Mouse (Mus musculus) hindbrain, postnatal 0 days (tissue): ENCODE data around the gene Slc11a2. TPM values are rescaled to one million over a fixed set of nuclear protein-coding genes. Genes with fewer than 3 reads are reported as not detected.
"Not testable (repeated sequence)": the region's sequence is repeated elsewhere in the genome, so short reads cannot be mapped to it uniquely, and the experiment has no call there.

Source experiments
- ATAC-seq: fragments of 200-750 bp; cut with Nextera tagmentation; 2 replicates; pipeline ENCODE4 v1.8.0; 2017; ENCODE audit warnings: mild to moderate bottlenecking, moderate TSS enrichment, moderate library complexity
- DNase-seq: peaks from one replicate; pipeline ENCODE4 v3.0.0-alpha.2; 2015; ENCODE audit warnings: low spot score
- H3K27ac ChIP-seq: fragments of 300-500 bp; sonication (generic); 2 replicates; pipeline ENCODE4 v1.5.1; 2014; ENCODE audit warnings: mild to moderate bottlenecking
- H3K27me3 ChIP-seq: fragments of 300-500 bp; sonication (generic); 2 replicates; pipeline ENCODE4 v1.6.1; 2014; ENCODE audit warnings: low read length, mixed read lengths; ENCODE audit not compliant: insufficient read depth
- H3K36me3 ChIP-seq: fragments of 300-500 bp; sonication (generic); 2 replicates; pipeline ENCODE4 v1.6.1; 2014; ENCODE audit warnings: low read length, mixed read lengths; ENCODE audit not compliant: insufficient read depth
- H3K4me1 ChIP-seq: fragments of 300-500 bp; sonication (generic); 2 replicates; pipeline ENCODE4 v1.6.1; 2014; ENCODE audit warnings: antibody characterized with exemption, low read length, mixed read lengths; ENCODE audit not compliant: insufficient read depth
- H3K4me2 ChIP-seq: fragments of 300-500 bp; sonication (generic); 2 replicates; pipeline ENCODE4 v1.6.1; 2014; ENCODE audit warnings: low read depth, mild to moderate bottlenecking, low read length, moderate library complexity, mixed read lengths
- H3K4me3 ChIP-seq: fragments of 300-500 bp; sonication (generic); 2 replicates; pipeline ENCODE4 v1.5.1; 2014; ENCODE audit warnings: low read length
- H3K9ac ChIP-seq: fragments of 300-500 bp; sonication (generic); replicated peaks from 2 replicates; pipeline ENCODE4 v1.6.1; 2014; ENCODE audit warnings: mild to moderate bottlenecking, low read length, moderate library complexity, mixed read lengths
- H3K9me3 ChIP-seq: fragments of 300-500 bp; sonication (generic); 2 replicates; pipeline ENCODE4 v1.6.1; 2016; ENCODE audit warnings: low read length, mixed read lengths
- CTCF ChIP-seq: IDR thresholded peaks from 2 replicates; pipeline ENCODE4 v1.5.1; 2016; ENCODE audit warnings: antibody characterized with exemption, control low read depth, low read depth
- WGBS: fragments of 180-500 bp; shearing (Covaris S2); extraction: QIAGEN DNeasy Blood & Tissue Kit; methylation state at CpG from one replicate; pipeline ENCODE4 v1.1.7; 2014; 5-methylcytosine and 5-hydroxymethylcytosine counted together
- polyA plus RNA-seq: library from polyadenylated mRNA; unstranded; fragments of >200 nt; fragmentation: Nextera tagmentation; extraction: Ambion mirVana; gene quantifications from 2 replicates; pipeline ENCODE4 v1.2.1, GENCODE M21; 2015
- total RNA-seq: library from RNA; depleted of rRNA; stranded (reverse); fragments of >200 nt; gene quantifications from 2 replicates; pipeline ENCODE4 v1.2.3, GENCODE M21; 2014

The Slc11a2 gene
- total and polyA plus RNA-seq, 2 experiments from 2014 or later: 14.5 to 25.1 TPM

DNA sequence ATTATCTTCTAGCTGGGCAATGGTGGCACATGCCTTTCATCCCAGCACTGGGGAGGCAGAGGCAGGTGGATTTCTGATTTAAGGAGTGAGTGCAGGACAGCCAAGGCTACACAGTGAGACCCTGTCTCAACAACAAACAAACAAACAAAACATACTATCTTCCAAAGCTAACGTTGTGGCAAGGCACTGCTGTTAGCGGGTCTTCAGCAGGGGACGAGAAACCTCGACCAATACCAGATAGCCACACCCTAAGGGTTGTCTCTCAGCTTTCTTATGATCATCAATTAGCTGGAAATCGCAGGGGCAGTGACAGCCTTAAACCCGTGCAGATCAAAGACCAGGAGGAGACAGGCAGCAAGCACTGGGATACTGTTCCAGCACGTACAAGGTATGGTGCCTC is 60.6 kb downstream of the Slc11a2 start, which contains the start of gene Higd1c:
Gene Higd1c, plus strand, starts transcription at position 301 of the 400 bp plus-strand sequence.
- H3K27me3 ChIP-seq: no peaks in the 10 kb centered on the region
- H3K4me2 ChIP-seq: no peak within 1 kb of the TSS
- no peaks in the 10 kb centered on the region; the same call in 1 of the 2 replicates for H3K9me3 ChIP-seq
- no peaks in the 10 kb centered on the region for H3K4me1 ChIP-seq
- no peak within 1 kb of the TSS for H3K9ac ChIP-seq
- ATAC-seq: no peak
- H3K27ac ChIP-seq: no peak within 1 kb of the TSS
- no peak for DNase-seq
- no peaks in the 10 kb centered on the region for H3K36me3 ChIP-seq
- no peak for TF ChIP-seq CTCF
- no peak within 1 kb of the TSS for H3K4me3 ChIP-seq
- WGBS: 79% methylated on average over 7 of the region's 7 CpGs

DNA sequence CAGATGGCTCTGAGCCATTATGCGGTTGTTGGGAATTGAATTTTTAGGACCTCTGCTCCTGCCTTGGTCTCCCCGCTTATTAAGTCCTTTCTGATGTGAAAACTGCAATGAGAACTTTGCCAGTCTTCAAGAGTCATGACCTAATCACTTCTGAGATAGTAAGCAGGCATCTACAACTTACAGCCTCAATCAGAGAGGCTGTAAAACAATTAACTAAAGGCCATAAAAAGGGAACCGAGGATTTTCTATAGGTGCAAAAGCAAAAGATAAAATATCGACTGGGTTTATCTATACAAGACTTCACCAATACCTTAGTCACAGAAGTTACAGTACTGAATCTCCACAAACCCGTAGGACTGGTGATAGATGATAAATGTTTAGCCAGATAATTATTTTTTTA is 69.0 kb downstream of the Slc11a2 start:
- H3K27me3 ChIP-seq: no peaks in the 10 kb centered on the region
- no peaks in the 10 kb centered on the region for H3K36me3 ChIP-seq

DNA sequence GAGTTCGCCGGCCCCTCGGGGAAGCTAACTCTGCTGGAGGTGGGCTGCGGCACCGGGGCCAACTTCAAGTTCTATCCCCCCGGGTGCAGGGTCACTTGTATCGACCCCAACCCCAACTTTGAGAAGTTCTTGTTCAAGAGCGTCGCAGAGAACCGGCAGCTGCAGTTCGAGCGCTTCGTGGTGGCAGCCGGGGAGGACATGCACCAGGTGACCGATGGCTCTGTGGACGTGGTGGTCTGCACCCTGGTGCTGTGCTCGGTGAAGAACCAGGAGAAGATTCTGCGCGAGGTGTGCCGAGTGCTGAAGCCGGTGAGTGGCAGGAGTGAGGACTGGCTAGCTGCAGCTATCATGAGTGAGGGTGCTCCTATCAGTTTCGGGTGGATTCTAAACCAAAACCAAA is 71.5 kb downstream of the Slc11a2 start:
- H3K4me2 ChIP-seq, H3K9me3 ChIP-seq, H3K27ac ChIP-seq, ATAC-seq, H3K4me1 ChIP-seq, H3K4me3 ChIP-seq, H3K9ac ChIP-seq, DNase-seq, H3K27me3 ChIP-seq, H3K36me3 ChIP-seq: not testable (repeated sequence)
- 91% methylated on average over 22 of the region's 22 CpGs for WGBS

More for the DNA sequence above, 69.0 kb downstream of the Slc11a2 start:
- WGBS: 92% methylated on average over 5 of the region's 5 CpGs
- DNase-seq (no peak), ATAC-seq (no peak)
- no peak for TF ChIP-seq CTCF
- Histone ChIP-seq H3K4me3 (no peak overlapping the region), H3K4me2 (no peak overlapping the region), H3K27ac (no peak overlapping the region), H3K9me3 (no peaks in the 10 kb centered on the region), H3K4me1 (no peaks in the 10 kb centered on the region), H3K9ac (no peak overlapping the region)

DNA sequence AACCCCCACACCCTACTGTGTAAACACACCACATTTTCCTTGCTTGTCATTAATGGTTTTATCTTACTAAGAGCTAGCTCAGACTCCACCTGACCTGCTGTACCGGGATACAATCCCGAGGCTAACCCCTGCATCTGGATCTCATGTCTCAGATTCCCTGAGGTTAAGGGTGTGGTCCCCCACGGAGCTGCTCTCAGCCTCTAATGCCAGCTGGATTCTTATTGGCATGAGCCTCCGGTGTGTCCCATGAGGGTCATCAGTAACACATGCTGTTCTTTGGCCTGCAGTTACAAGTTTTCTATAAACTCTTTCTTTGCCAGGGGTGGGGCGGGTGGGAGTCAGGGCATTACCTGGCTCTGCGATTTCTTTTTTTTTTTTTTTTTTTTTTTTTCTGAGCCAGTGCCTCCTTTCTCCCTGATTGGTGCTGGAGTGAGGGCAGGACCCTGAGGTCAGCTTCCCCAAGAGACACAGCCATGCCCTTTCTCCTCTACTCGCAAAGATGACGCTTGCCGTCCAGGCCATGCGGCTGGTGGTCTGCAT is 72.1 kb downstream of the Slc11a2 start, which contains the start of the genes Methig1 and Mettl7a2:
Gene Methig1, plus strand, starts transcription at position 439 of the 540 bp plus-strand sequence.
Gene Mettl7a2, plus strand, starts transcription at position 490 of the 540 bp plus-strand sequence.
- DNase-seq (no peak), ATAC-seq (no peak)
- no peaks in the 10 kb centered on the region for H3K27me3 ChIP-seq
- no peaks in the 10 kb centered on the region for H3K36me3 ChIP-seq
- H3K4me3 ChIP-seq: no peak within 1 kb of the TSS
- no peak within 1 kb of the TSS for H3K4me2 ChIP-seq
- TF ChIP-seq CTCF: no peak
- H3K9ac ChIP-seq: no peak within 1 kb of the TSS
- 83% methylated on average over 10 of the region's 10 CpGs for WGBS
- no peak within 1 kb of the TSS for H3K27ac ChIP-seq
- H3K9me3 ChIP-seq: no peaks in the 10 kb centered on the region
- H3K4me1 ChIP-seq: no peaks in the 10 kb centered on the region

DNA sequence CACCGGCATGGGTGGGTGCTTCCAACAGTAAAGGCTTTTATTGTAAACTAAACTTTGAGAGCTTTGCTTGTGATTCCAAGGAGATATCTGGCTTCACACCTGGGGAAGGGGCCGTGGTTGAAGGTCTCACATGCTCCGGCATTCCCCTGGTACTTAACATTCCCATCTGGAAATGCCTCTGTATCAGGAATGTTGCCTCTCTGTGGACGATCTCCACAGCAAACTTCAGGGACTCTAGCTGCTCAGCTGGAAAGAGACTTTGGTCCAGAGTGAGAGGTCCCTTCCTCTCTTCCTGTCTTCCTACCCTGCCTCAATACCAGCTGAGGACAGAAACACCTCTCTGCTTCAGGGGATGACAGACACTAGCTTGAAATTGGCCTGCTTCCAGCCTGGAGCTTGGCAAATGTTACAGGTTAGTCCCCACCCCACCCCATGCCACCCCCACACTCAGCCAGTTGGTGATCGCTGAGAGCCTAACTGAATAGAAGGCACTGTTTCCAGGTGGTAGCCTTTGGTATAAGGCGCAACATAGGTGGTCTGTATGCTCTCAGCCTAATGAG is 73.3 kb downstream of the Slc11a2 start:
- Histone ChIP-seq H3K27ac (no peak overlapping the region), H3K4me1 (no peaks in the 10 kb centered on the region), H3K27me3 (no peaks in the 10 kb centered on the region), H3K4me2 (no peak overlapping the region), H3K36me3 (no peaks in the 10 kb centered on the region), H3K9ac (no peak overlapping the region), H3K4me3 (no peak overlapping the region), H3K9me3 (no peaks in the 10 kb centered on the region)
- ATAC-seq (no peak), DNase-seq (no peak)
- no peak for TF ChIP-seq CTCF
- 74% methylated on average over 6 of the region's 6 CpGs for WGBS

GRCm38 (mm10) chr15:100349496-100349895 is 75.4 kb downstream of the Slc11a2 start:
- no peak overlapping the region for H3K4me3 ChIP-seq
- no peaks in the 10 kb centered on the region for H3K9me3 ChIP-seq
- WGBS: 50% methylated on average over 2 of the region's 2 CpGs
- H3K9ac ChIP-seq: no peak overlapping the region
- no peak overlapping the region for H3K4me2 ChIP-seq
- H3K36me3 ChIP-seq: no peaks in the 10 kb centered on the region
- no peak for DNase-seq
- no peaks in the 10 kb centered on the region for H3K4me1 ChIP-seq
- no peak for ATAC-seq
- no peak overlapping the region for H3K27ac ChIP-seq
- H3K27me3 ChIP-seq: no peaks in the 10 kb centered on the region
- no peak for TF ChIP-seq CTCF

- Histone ChIP-seq H3K9me3 (no peaks in the 10 kb centered on the region), H3K4me1 (no peaks in the 10 kb centered on the region), H3K4me2 (no peak overlapping the region), H3K27me3 (no peaks in the 10 kb centered on the region), H3K9ac (no peak overlapping the region), H3K36me3 (no peaks in the 10 kb centered on the region), H3K4me3 (no peak overlapping the region), H3K27ac (no peak overlapping the region)
- no peak for DNase-seq
- 60% methylated on average over 14 of the region's 14 CpGs for WGBS
- ATAC-seq: no peak
- TF ChIP-seq CTCF: no peak
These were observed 78.1 kb downstream of the Slc11a2 start for GRCm38 (mm10) chr15:100346761-100347160.
